Mouse (Mus musculus) intestine, embryonic 14.5 days (tissue): ENCODE measurements at regions not wholly inside any gene's neighbourhood (a gene's known extent, or its start where the extent isn't known, plus 50 kb on each side); places are given as distances from the start of the nearest gene placed in this dataset.

Experiments
- ATAC-seq: fragments of 200-750 bp; cut with Nextera tagmentation; replicated peaks from 2 replicates; pipeline ENCODE4 v1.8.0; 2017; ENCODE audit warnings: low read depth, moderate number of reproducible peaks, moderate TSS enrichment, moderate library complexity; ENCODE audit not compliant: low FRiP score, low TSS enrichment
- DNase-seq: peaks from one replicate; pipeline ENCODE4 v3.0.0-alpha.2; 2018; ENCODE audit warnings: low spot score
- H3K27ac ChIP-seq: fragments of 300-500 bp; sonication (generic); 2 replicates; pipeline ENCODE4 v1.5.1; 2014; ENCODE audit warnings: low read depth, mild to moderate bottlenecking, control low read depth
- H3K27me3 ChIP-seq: fragments of 300-500 bp; sonication (generic); replicated peaks from 2 replicates; pipeline ENCODE4 v1.6.1; 2014; ENCODE audit warnings: low read length, control low read depth; ENCODE audit not compliant: control insufficient read depth, insufficient read depth
- H3K36me3 ChIP-seq: fragments of 300-500 bp; sonication (generic); 2 replicates; pipeline ENCODE4 v1.6.1; 2014; ENCODE audit warnings: low read length, control low read depth; ENCODE audit not compliant: control insufficient read depth, insufficient read depth
- H3K4me1 ChIP-seq: fragments of 300-500 bp; sonication (generic); replicated peaks from 2 replicates; pipeline ENCODE4 v1.6.1; 2014; ENCODE audit warnings: low read length, control low read depth, mixed read lengths; ENCODE audit not compliant: control insufficient read depth, insufficient read depth
- H3K4me2 ChIP-seq: fragments of 300-500 bp; sonication (generic); 2 replicates; pipeline ENCODE4 v1.6.1; 2014; ENCODE audit warnings: low read length
- H3K4me3 ChIP-seq: fragments of 300-500 bp; sonication (generic); 2 replicates; pipeline ENCODE4 v1.5.1; 2014; ENCODE audit warnings: low read depth, low read length, control low read depth, mixed read lengths
- H3K9ac ChIP-seq: fragments of 300-500 bp; sonication (generic); 2 replicates; pipeline ENCODE4 v1.6.1; 2014; ENCODE audit warnings: mild to moderate bottlenecking, low read length
- H3K9me3 ChIP-seq: fragments of 300-500 bp; sonication (generic); 2 replicates; pipeline ENCODE4 v1.6.1; 2016; ENCODE audit warnings: low read length, control low read depth; ENCODE audit not compliant: control insufficient read depth
- WGBS: fragments of 180-500 bp; shearing (Covaris S2); extraction: QIAGEN DNeasy Blood & Tissue Kit; methylation state at CpG from one replicate; pipeline ENCODE4 v1.1.7; 2014; 5-methylcytosine and 5-hydroxymethylcytosine counted together

- Histone ChIP-seq H3K36me3 (no peaks in the 10 kb centered on the region), H3K27me3 (no peaks in the 10 kb centered on the region), H3K4me3 (no peak overlapping the region), H3K27ac (no peak overlapping the region), H3K9ac (no peak overlapping the region), H3K4me2 (no peak overlapping the region), H3K9me3 (no peaks in the 10 kb centered on the region), H3K4me1 (no peaks in the 10 kb centered on the region)
- WGBS, result 83% methylated on average over 2 of the region's 2 CpGs
- DNase-seq (no peak), ATAC-seq (no peak)
These were observed 95.3 kb downstream of the Chst1 start for GRCm38 (mm10) chr2:92694797-92695196.

- 46% methylated on average over 3 of the region's 3 CpGs for WGBS
- no peak overlapping the region for H3K4me3 ChIP-seq
- H3K9me3 ChIP-seq, result no peaks in the 10 kb centered on the region
- no peaks in the 10 kb centered on the region for H3K4me1 ChIP-seq
- no peak overlapping the region for H3K4me2 ChIP-seq
- no peak overlapping the region for H3K9ac ChIP-seq
- no peak overlapping the region for H3K27ac ChIP-seq
- no peak for DNase-seq
- no peaks in the 10 kb centered on the region for H3K36me3 ChIP-seq
- ATAC-seq, result no peak
- no peaks in the 10 kb centered on the region for H3K27me3 ChIP-seq
These were observed 96.4 kb downstream of the Chst1 start for GRCm38 (mm10) chr2:92695869-92696268.

- Histone ChIP-seq H3K27me3 (no peaks in the 10 kb centered on the region), H3K36me3 (no peaks in the 10 kb centered on the region), H3K4me2 (no peak overlapping the region), H3K4me3 (no peak overlapping the region), H3K4me1 (no peaks in the 10 kb centered on the region), H3K27ac (no peak overlapping the region), H3K9me3 (no peaks in the 10 kb centered on the region), H3K9ac (no peak overlapping the region)
- no peak for ATAC-seq
- 80% methylated on average over 5 of the region's 5 CpGs for WGBS
- no peak for DNase-seq
These were observed 98.2 kb downstream of the Chst1 start for GRCm38 (mm10) chr2:92697721-92698120.

GRCm38 (mm10) chr2:92699360-92699759, 99.9 kb downstream of the Chst1 start:
- Histone ChIP-seq H3K9ac (no peak overlapping the region), H3K4me1 (no peaks in the 10 kb centered on the region), H3K27ac (no peak overlapping the region), H3K9me3 (no peaks in the 10 kb centered on the region), H3K4me3 (no peak overlapping the region), H3K36me3 (no peaks in the 10 kb centered on the region), H3K27me3 (no peaks in the 10 kb centered on the region), H3K4me2 (no peak overlapping the region)
- no peak for ATAC-seq
- WGBS, result 61% methylated on average over 6 of the region's 6 CpGs
- DNase-seq, result no peak

- H3K9ac ChIP-seq, result no peak overlapping the region
- no peak for ATAC-seq
- no peak for DNase-seq
- 47% methylated on average over 3 of the region's 3 CpGs for whole genome bisulfite sequencing
- H3K36me3 ChIP-seq, result no peaks in the 10 kb centered on the region
- H3K4me2 ChIP-seq, result no peak overlapping the region
- no peaks in the 10 kb centered on the region for H3K27me3 ChIP-seq
- H3K4me1 ChIP-seq, result no peaks in the 10 kb centered on the region
- no peak overlapping the region for H3K4me3 ChIP-seq
- H3K27ac ChIP-seq, result no peak overlapping the region
- no peaks in the 10 kb centered on the region for H3K9me3 ChIP-seq
These were observed 104.5 kb downstream of the Chst1 start for GRCm38 (mm10) chr2:92704035-92704434.

- no peaks in the 10 kb centered on the region for H3K36me3 ChIP-seq
- no peak overlapping the region for H3K27ac ChIP-seq
- H3K27me3 ChIP-seq, result no peaks in the 10 kb centered on the region
- ATAC-seq, result no peak
- DNase-seq, result no peak
- no peak overlapping the region for H3K4me3 ChIP-seq
- WGBS, result 81% methylated on average over 3 of the region's 3 CpGs
- no peaks in the 10 kb centered on the region; the same call in 1 of the 2 replicates for H3K4me1 ChIP-seq
- H3K9ac ChIP-seq, result no peak overlapping the region
- no peak overlapping the region for H3K4me2 ChIP-seq
- no peaks in the 10 kb centered on the region for H3K9me3 ChIP-seq
These were observed 110.2 kb downstream of the Chst1 start for GRCm38 (mm10) chr2:92709668-92710067.

- no peak for ATAC-seq
- no peaks in the 10 kb centered on the region for H3K36me3 ChIP-seq
- no peak overlapping the region for H3K27ac ChIP-seq
- no peaks in the 10 kb centered on the region for H3K9me3 ChIP-seq
- H3K4me1 ChIP-seq, result no peaks in the 10 kb centered on the region; the same call in 1 of the 2 replicates
- H3K9ac ChIP-seq, result no peak overlapping the region
- WGBS, result 26% methylated on average over 15 of the region's 15 CpGs
- no peak for DNase-seq
- no peak overlapping the region for H3K4me3 ChIP-seq
- no peaks in the 10 kb centered on the region for H3K27me3 ChIP-seq
- H3K4me2 ChIP-seq, result peak overlapping the region; percentile 34
These were observed 111.7 kb downstream of the Chst1 start for GRCm38 (mm10) chr2:92711122-92711777.

- H3K9ac ChIP-seq, result no peak overlapping the region
- H3K4me1 ChIP-seq, result no peaks in the 10 kb centered on the region; the same call in 1 of the 2 replicates
- DNase-seq (no peak), ATAC-seq (no peak)
- no peaks in the 10 kb centered on the region for H3K36me3 ChIP-seq
- no peak overlapping the region for H3K4me2 ChIP-seq
- no peaks in the 10 kb centered on the region for H3K9me3 ChIP-seq
- no peaks in the 10 kb centered on the region for H3K27me3 ChIP-seq
- H3K27ac ChIP-seq, result no peak overlapping the region
- no peak overlapping the region for H3K4me3 ChIP-seq
- WGBS, result 47% methylated on average over 11 of the region's 11 CpGs
These were observed 113.0 kb downstream of the Chst1 start for GRCm38 (mm10) chr2:92712266-92713144.
